14 mouse cellular contexts compared by ENCODE assay signal in the genomic region with DNA sequence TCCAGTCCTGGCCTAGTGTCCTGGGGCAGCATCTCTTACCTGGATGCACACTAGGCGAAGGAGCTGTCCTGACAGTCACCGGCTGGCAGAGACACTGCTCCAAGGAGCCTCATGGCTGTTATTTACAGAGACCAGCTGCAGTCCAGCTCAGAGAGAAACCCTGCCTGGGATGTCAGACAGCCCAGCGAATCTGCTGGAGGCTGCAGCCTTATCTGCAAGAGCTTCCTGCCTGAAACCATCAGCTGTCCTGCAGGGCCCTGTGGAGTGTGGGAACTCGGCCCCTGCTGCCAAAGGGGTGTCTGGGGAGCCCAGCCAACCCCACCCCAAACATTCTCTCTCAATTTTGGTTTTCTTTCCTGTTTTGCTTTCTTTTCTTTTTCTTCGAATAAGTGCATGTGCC. TPM values are rescaled to one million over a fixed set of nuclear protein-coding genes. Genes with fewer than 3 reads are reported as not detected.
DNase-seq lines count a peak whose midpoint lies in the region; ATAC-seq and TF ChIP-seq lines count a peak whose summit lies in the region.
"Had no signal": no experiment of that assay in that cellular context is flagged by ENCODE, and none has a peak within 500 bp of the region (broad histone marks: within the 10 kb centered on the region; RNA-seq: fewer than 3 reads in every experiment).

A gene (minus strand): TSS at position 183 of the 400 bp plus-strand sequence.

- intact Hi-C loops in heart, postnatal 10 days (cut with DNase I): no loop called here

- no peaks in the 10 kb centered on the region for H3K9me3 ChIP-seq in liver, embryonic 12.5 days (replicated peaks)
- no peaks in the 10 kb centered on the region for H3K9me3 ChIP-seq in forebrain, embryonic 10.5 days
- H3K9me3 ChIP-seq: embryonic facial prominence, embryonic 15.5 days had no signal

- peaks cover 24% of the 10 kb centered on the region for H3K4me1 ChIP-seq in liver, embryonic 12.5 days
- peaks cover 9% of the 10 kb centered on the region for H3K4me1 ChIP-seq in forebrain, embryonic 10.5 days

- no peak within 1 kb of the TSS for H3K4me3 ChIP-seq in layer of hippocampus, adult 2 months
- H3K4me3 ChIP-seq in liver, embryonic 12.5 days: 0 out of 2 replicates have a peak within 1 kb of the TSS, but pooled peaks have one; percentile 8
- H3K4me3 ChIP-seq in forebrain, embryonic 10.5 days: no peak within 1 kb of the TSS
- H3K4me3 ChIP-seq: embryonic facial prominence, embryonic 15.5 days; gastrocnemius, adult 2 months; myocyte had no signal

- DNase-seq in layer of hippocampus, adult 2 months (ENCODE audit: low spot score in 2 of 2): no peak
- DNase-seq in layer of hippocampus, postnatal 10 days (ENCODE audit: low spot score in 2 of 2): no peak
- DNase-seq in heart, adult 11 months: peak; percentile 98
- DNase-seq in heart, postnatal 10 days: peak; percentile 60 to 66
- DNase-seq in gastrocnemius, postnatal 25 days: no peak
- no peak for DNase-seq in forebrain, embryonic 10.5 days (ENCODE audit: extremely low spot score, low spot score)
- DNase-seq: cerebellum, adult 8-10 months; gastrocnemius, adult 2 months had no signal

- H3K27ac ChIP-seq in layer of hippocampus, adult 2 months: peak within 1 kb of the TSS; percentile 75
- peak within 1 kb of the TSS; percentile 5; the same call in 1 of the 2 replicates for H3K27ac ChIP-seq in liver, embryonic 12.5 days
- H3K27ac ChIP-seq in forebrain, embryonic 10.5 days: no peak within 1 kb of the TSS
- H3K27ac ChIP-seq: embryonic facial prominence, embryonic 15.5 days; gastrocnemius, adult 2 months had no signal

- WGBS in liver, embryonic 12.5 days (ENCODE audit: insufficient replicate concordance): 11% methylated on average over 5 of the region's 5 CpGs
- 63% methylated on average over 5 of the region's 5 CpGs for WGBS in forebrain, embryonic 10.5 days

- H3K9ac ChIP-seq in liver, embryonic 12.5 days: peak within 1 kb of the TSS; percentile 14; the same call in 1 of the 2 replicates
- H3K9ac ChIP-seq: embryonic facial prominence, embryonic 15.5 days had no signal

- peaks cover 2% of the 10 kb centered on the region for H3K36me3 ChIP-seq in liver, embryonic 12.5 days
- H3K36me3 ChIP-seq in forebrain, embryonic 10.5 days (replicated peaks): peaks cover 11% of the 10 kb centered on the region

- no peak for TF ChIP-seq CTCF in layer of hippocampus, adult 2 months (conservative IDR thresholded peaks at IDR 0.05)

- H3K27me3 ChIP-seq in liver, embryonic 12.5 days (replicated peaks): no peaks in the 10 kb centered on the region
- H3K27me3 ChIP-seq in forebrain, embryonic 10.5 days (ENCODE audit: poor library complexity, severe bottlenecking): no peaks in the 10 kb centered on the region
- H3K27me3 ChIP-seq: embryonic facial prominence, embryonic 15.5 days; Patski had no signal

- ATAC-seq in liver, embryonic 12.5 days: 0 out of 2 replicates have a peak, but pooled peaks have one; percentile 8
- ATAC-seq in granulocyte monocyte progenitor cell, adult 5-6 weeks (replicated peaks; ENCODE audit: poor library complexity, severe bottlenecking): no peak
- ATAC-seq: Patski had no signal

- H3K4me2 ChIP-seq in liver, embryonic 12.5 days: peak within 1 kb of the TSS; percentile 28
- H3K4me2 ChIP-seq: embryonic facial prominence, embryonic 15.5 days had no signal

RNA-seq across cellular contexts. Expression of the gene that starts here (rescaled TPM):
- total RNA-seq in layer of hippocampus, adult 2 months (2021): 1 to 10 TPM in 1 of 2 experiments, under 1 TPM in 1; 0.95 to 1.2 TPM
- total RNA-seq in layer of hippocampus, postnatal 10 days (2021): under 1 TPM; 0.50 to 0.62 TPM
- 10 to 100 TPM; 27.3 to 31.6 TPM for total RNA-seq in heart, postnatal 10 days (2021)
- 17.3 and 18.0 TPM in 2 replicates for polyA plus RNA-seq in liver, embryonic 12.5 days (2016; fragmentation: Nextera tagmentation; extraction: Ambion mirVana)
- under 1 TPM; 0.38 to 0.67 TPM for total RNA-seq in gastrocnemius, postnatal 25 days (2021)
- polyA plus RNA-seq in forebrain, embryonic 10.5 days (2016; fragmentation: Nextera tagmentation; extraction: Ambion mirVana): 0.10 and 0.23 TPM in 2 replicates
- total RNA-seq in granulocyte monocyte progenitor cell, adult 5-6 weeks (2014; fragmentation: Nextera tagmentation): not detected in 2 replicates
- 0.62 TPM in 1 of 2 replicates, not detected in the other for total RNA-seq in granulocyte monocyte progenitor cell, adult 5-6 weeks (2017)
- polyA plus RNA-seq: C2C12 had no signal

Comparison
In these comparisons a context has a peak if more than half of its experiments do, and no peak if none do; other contexts are left out.
1. RNA of the gene that starts here (total RNA-seq): 27.3 to 31.6 TPM in heart, postnatal 10 days; 0.95 to 1.2 TPM in layer of hippocampus, adult 2 months, 0.38 to 0.67 TPM in gastrocnemius, postnatal 25 days, 0.50 to 0.62 TPM in layer of hippocampus, postnatal 10 days and 0.62 TPM in granulocyte monocyte progenitor cell, adult 5-6 weeks; every median in the first group is over 10 times any median in the second.
2. RNA of the gene that starts here (polyA plus RNA-seq): 17.3 to 18.0 TPM in liver, embryonic 12.5 days; 0.10 to 0.23 TPM in forebrain, embryonic 10.5 days; every median in the first group is over 10 times any median in the second.
3. DNase-seq: peak in heart, adult 11 months (single experiment) and heart, postnatal 10 days (2 of 2); none in layer of hippocampus, adult 2 months (0 of 2), layer of hippocampus, postnatal 10 days (0 of 2), gastrocnemius, postnatal 25 days (single experiment) and forebrain, embryonic 10.5 days (single experiment).